Mouse (Mus musculus): ENCODE measurements around the gene Tmem221. TPM values are rescaled to one million over a fixed set of nuclear protein-coding genes. Genes with fewer than 3 reads are reported as not detected.

The Tmem221 gene
- polyA plus RNA-seq, 1 experiment, result 2.2 TPM

- Histone ChIP-seq H3K27ac (ENCODE audit: insufficient read depth, low read length) (no peak overlapping the region), H3K4me1 (ENCODE audit: control insufficient read depth, insufficient read depth, low read length) (peaks cover 3% of the 10 kb centered on the region), H3K9ac (ENCODE audit: low read depth, poor library complexity, severe bottlenecking) (no peak overlapping the region), H3K9me3 (replicated peaks; ENCODE audit: control insufficient read depth, insufficient read depth, low read length, poor library complexity, severe bottlenecking) (no peaks in the 10 kb centered on the region), H3K27me3 (ENCODE audit: control insufficient read depth, insufficient read depth, low read length, poor library complexity, severe bottlenecking) (no peaks in the 10 kb centered on the region), H3K4me3 (ENCODE audit: low read depth, low read length) (no peak overlapping the region), H3K36me3 (ENCODE audit: control insufficient read depth, insufficient read depth, low read length, poor library complexity, severe bottlenecking) (no peaks in the 10 kb centered on the region)
- TF ChIP-seq CTCF (IDR thresholded peaks at IDR 0.05; ENCODE audit: low read depth, low read length) (no peak), EP300 (IDR thresholded peaks at IDR 0.05; ENCODE audit: insufficient read depth, low read depth, low read length) (no peak), POLR2A (IDR thresholded peaks at IDR 0.05; ENCODE audit: insufficient read depth, low read length) (no peak)
Observed at GRCm38 (mm10) chr8:71505979-71506378, 52.7 kb downstream of the Tmem221 start.

DNA sequence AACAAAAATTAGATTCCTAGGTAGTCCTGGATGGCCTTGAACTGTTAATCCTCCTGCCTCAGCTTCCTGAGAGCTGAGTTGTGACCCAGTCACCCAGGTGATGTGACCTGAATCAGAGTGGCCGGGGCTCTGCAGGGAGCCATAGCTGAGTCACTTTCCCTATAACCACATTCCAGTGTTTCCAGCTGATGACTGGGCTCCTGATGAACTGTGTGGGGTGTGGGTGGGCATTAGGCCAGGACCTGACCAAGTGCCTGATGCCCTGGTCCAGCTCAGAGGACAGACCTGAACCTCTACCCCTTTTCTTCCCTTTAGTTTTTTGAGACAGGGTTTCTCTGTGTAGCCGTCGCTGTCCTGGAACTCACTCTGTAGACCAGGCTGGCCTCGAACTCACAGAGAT lies 53.3 kb downstream of the Tmem221 start:
- Histone ChIP-seq H3K27me3 (ENCODE audit: control insufficient read depth, insufficient read depth, low read length, poor library complexity, severe bottlenecking) (no peaks in the 10 kb centered on the region), H3K4me3 (ENCODE audit: low read depth, low read length) (no peak overlapping the region), H3K9me3 (replicated peaks; ENCODE audit: control insufficient read depth, insufficient read depth, low read length, poor library complexity, severe bottlenecking) (no peaks in the 10 kb centered on the region), H3K36me3 (ENCODE audit: control insufficient read depth, insufficient read depth, low read length, poor library complexity, severe bottlenecking) (no peaks in the 10 kb centered on the region), H3K4me1 (ENCODE audit: control insufficient read depth, insufficient read depth, low read length) (peaks cover 3% of the 10 kb centered on the region), H3K9ac (ENCODE audit: low read depth, poor library complexity, severe bottlenecking) (no peak overlapping the region), H3K27ac (ENCODE audit: insufficient read depth, low read length) (no peak overlapping the region)
- no peak for TF ChIP-seq EP300 (IDR thresholded peaks at IDR 0.05; ENCODE audit: insufficient read depth, low read depth, low read length)
- TF ChIP-seq POLR2A (IDR thresholded peaks at IDR 0.05; ENCODE audit: insufficient read depth, low read length), result no peak
- no peak for TF ChIP-seq CTCF (IDR thresholded peaks at IDR 0.05; ENCODE audit: low read depth, low read length)

DNA sequence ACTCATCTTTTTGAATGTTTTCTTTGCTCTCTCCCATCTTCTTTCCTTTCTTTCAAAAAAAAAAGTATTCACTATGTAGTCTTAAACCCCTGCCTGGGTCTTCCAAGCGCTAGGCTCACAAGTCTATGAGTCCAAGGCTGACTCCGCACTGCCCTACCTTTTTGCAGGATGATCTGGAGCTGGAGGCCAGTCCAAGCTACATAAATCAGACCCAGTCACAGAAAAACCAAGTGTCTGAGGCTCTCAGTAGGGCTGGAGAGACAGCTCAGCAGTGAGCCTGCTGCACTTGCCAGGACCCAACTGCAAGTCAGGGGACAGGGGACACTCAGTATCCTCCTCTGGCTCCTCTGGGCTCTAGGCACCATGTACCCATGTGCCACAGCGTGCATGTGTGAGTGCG lies 54.3 kb downstream of the Tmem221 start:
- H3K27ac ChIP-seq (ENCODE audit: insufficient read depth, low read length), result no peak overlapping the region
- no peaks in the 10 kb centered on the region for H3K27me3 ChIP-seq (ENCODE audit: control insufficient read depth, insufficient read depth, low read length, poor library complexity, severe bottlenecking)
- TF ChIP-seq POLR2A (IDR thresholded peaks at IDR 0.05; ENCODE audit: insufficient read depth, low read length) (no peak), EP300 (IDR thresholded peaks at IDR 0.05; ENCODE audit: insufficient read depth, low read depth, low read length) (no peak), CTCF (IDR thresholded peaks at IDR 0.05; ENCODE audit: low read depth, low read length) (no peak)
- H3K36me3 ChIP-seq (ENCODE audit: control insufficient read depth, insufficient read depth, low read length, poor library complexity, severe bottlenecking), result no peaks in the 10 kb centered on the region
- H3K9ac ChIP-seq (ENCODE audit: low read depth, poor library complexity, severe bottlenecking), result no peak overlapping the region
- peaks cover 5% of the 10 kb centered on the region for H3K4me1 ChIP-seq (ENCODE audit: control insufficient read depth, insufficient read depth, low read length)
- no peaks in the 10 kb centered on the region for H3K9me3 ChIP-seq (replicated peaks; ENCODE audit: control insufficient read depth, insufficient read depth, low read length, poor library complexity, severe bottlenecking)
- no peak overlapping the region for H3K4me3 ChIP-seq (ENCODE audit: low read depth, low read length)

Other genes starting within 250 kb of the Tmem221 start
- gene Use1, start 192.0 kb downstream of the Tmem221 start, polyA plus RNA-seq (2011; ENCODE audit: insufficient read depth, insufficient read length, low read depth, missing spikeins), result 63.2 and 68.7 TPM in 2 replicates
- 1.9 and 3.2 TPM in 2 replicates for gene Ocel1, start 187.6 kb downstream of the Tmem221 start, polyA plus RNA-seq (2011; ENCODE audit: insufficient read depth, insufficient read length, low read depth, missing spikeins)
- gene Nr2f6, start 176.9 kb downstream of the Tmem221 start, polyA plus RNA-seq (2011; ENCODE audit: insufficient read depth, insufficient read length, low read depth, missing spikeins), result 23.0 and 23.9 TPM in 2 replicates
- gene Ushbp1, start 163.1 kb downstream of the Tmem221 start, polyA plus RNA-seq (2011; ENCODE audit: insufficient read depth, insufficient read length, low read depth, missing spikeins), result not detected in 2 replicates
- 82.0 and 102 TPM in 2 replicates for gene Babam1, start 162.0 kb downstream of the Tmem221 start, polyA plus RNA-seq (2011; ENCODE audit: insufficient read depth, insufficient read length, low read depth, missing spikeins)
- 10.9 and 11.2 TPM in 2 replicates for gene Ankle1, start 152.9 kb downstream of the Tmem221 start, polyA plus RNA-seq (2011; ENCODE audit: insufficient read depth, insufficient read length, low read depth, missing spikeins)
- 10.1 and 13.7 TPM in 2 replicates for gene Abhd8, start 95.2 kb downstream of the Tmem221 start, polyA plus RNA-seq (2011; ENCODE audit: insufficient read depth, insufficient read length, low read depth, missing spikeins)
- gene Mrpl34, start 93.9 kb downstream of the Tmem221 start, polyA plus RNA-seq (2011; ENCODE audit: insufficient read depth, insufficient read length, low read depth, missing spikeins), result 68.1 and 77.0 TPM in 2 replicates
- gene Dda1, start 89.7 kb downstream of the Tmem221 start, polyA plus RNA-seq (2011; ENCODE audit: insufficient read depth, insufficient read length, low read depth, missing spikeins), result 37.5 and 38.2 TPM in 2 replicates
- 7.0 and 7.1 TPM in 2 replicates for gene Ano8, start 72.9 kb downstream of the Tmem221 start, polyA plus RNA-seq (2011; ENCODE audit: insufficient read depth, insufficient read length, low read depth, missing spikeins)
- gene Gtpbp3, start 70.8 kb downstream of the Tmem221 start, polyA plus RNA-seq (2011; ENCODE audit: insufficient read depth, insufficient read length, low read depth, missing spikeins), result 14.8 and 16.3 TPM in 2 replicates
- 4.0 and 4.4 TPM in 2 replicates for gene Plvap, start 47.1 kb downstream of the Tmem221 start, polyA plus RNA-seq (2011; ENCODE audit: insufficient read depth, insufficient read length, low read depth, missing spikeins)
- gene Ccdc194, start 33.2 kb downstream of the Tmem221 start, polyA plus RNA-seq (2011; ENCODE audit: insufficient read depth, insufficient read length, low read depth, missing spikeins), result 4.3 and 4.9 TPM in 2 replicates
- 207 and 235 TPM in 2 replicates for gene Bst2, start 21.4 kb downstream of the Tmem221 start, polyA plus RNA-seq (2011; ENCODE audit: insufficient read depth, insufficient read length, low read depth, missing spikeins)
- 72.6 and 74.1 TPM in 2 replicates for gene Mvb12a, start 15.9 kb downstream of the Tmem221 start, polyA plus RNA-seq (2011; ENCODE audit: insufficient read depth, insufficient read length, low read depth, missing spikeins)
- gene Nxnl1, start 7.7 kb upstream of the Tmem221 start, polyA plus RNA-seq (2011; ENCODE audit: insufficient read depth, insufficient read length, low read depth, missing spikeins), result not detected in 2 replicates
- 21.8 and 27.3 TPM in 2 replicates for gene Slc27a1, start 10.0 kb upstream of the Tmem221 start, polyA plus RNA-seq (2011; ENCODE audit: insufficient read depth, insufficient read length, low read depth, missing spikeins)
- gene Pgls, start 33.3 kb upstream of the Tmem221 start, polyA plus RNA-seq (2011; ENCODE audit: insufficient read depth, insufficient read length, low read depth, missing spikeins), result 57.2 and 65.6 TPM in 2 replicates
- gene Fam129c, start 38.8 kb upstream of the Tmem221 start, polyA plus RNA-seq (2011; ENCODE audit: insufficient read depth, insufficient read length, low read depth, missing spikeins), result 6.4 and 9.0 TPM in 2 replicates
- gene Colgalt1, start 52.1 kb upstream of the Tmem221 start, polyA plus RNA-seq (2011; ENCODE audit: insufficient read depth, insufficient read length, low read depth, missing spikeins), result 83.2 and 85.2 TPM in 2 replicates
- gene Unc13a, start 112.9 kb upstream of the Tmem221 start, polyA plus RNA-seq (2011; ENCODE audit: insufficient read depth, insufficient read length, low read depth, missing spikeins), result 3.8 and 6.3 TPM in 2 replicates
- 8.0 and 9.7 TPM in 2 replicates for gene Jak3, start 117.4 kb upstream of the Tmem221 start, polyA plus RNA-seq (2011; ENCODE audit: insufficient read depth, insufficient read length, low read depth, missing spikeins)
- gene Insl3, start 130.3 kb upstream of the Tmem221 start, polyA plus RNA-seq (2011; ENCODE audit: insufficient read depth, insufficient read length, low read depth, missing spikeins), result 1.3 and 3.7 TPM in 2 replicates
- 1.8 and 2.0 TPM in 2 replicates for gene B3gnt3, start 142.9 kb upstream of the Tmem221 start, polyA plus RNA-seq (2011; ENCODE audit: insufficient read depth, insufficient read length, low read depth, missing spikeins)
- gene Fcho1, start 166.8 kb upstream of the Tmem221 start, polyA plus RNA-seq (2011; ENCODE audit: insufficient read depth, insufficient read length, low read depth, missing spikeins), result 8.7 and 8.8 TPM in 2 replicates